Mouse (Mus musculus) ES-Bruce4 (cell line): ENCODE measurements around the gene Tmem97. TPM values are rescaled to one million over a fixed set of nuclear protein-coding genes. Genes with fewer than 3 reads are reported as not detected.

ENCODE experiments used
- H3K27ac ChIP-seq: 2 replicates; pipeline ENCODE4 v1.5.1; 2012; ENCODE audit warnings: low read length, inconsistent platforms; ENCODE audit not compliant: insufficient read depth
- H3K27me3 ChIP-seq: 2 replicates; pipeline ENCODE4 v1.6.1; 2012; ENCODE audit warnings: mild to moderate bottlenecking, low read length, inconsistent platforms; ENCODE audit not compliant: control insufficient read depth, poor library complexity, insufficient read depth, severe bottlenecking
- H3K36me3 ChIP-seq: 2 replicates; pipeline ENCODE4 v1.6.1; 2012; ENCODE audit warnings: inconsistent platforms, mild to moderate bottlenecking, low read length, moderate library complexity; ENCODE audit not compliant: control insufficient read depth, poor library complexity, insufficient read depth, severe bottlenecking
- H3K4me1 ChIP-seq: one replicate; pipeline ENCODE4 v1.8.1; 2011; ENCODE audit warnings: low read length; ENCODE audit not compliant: control insufficient read depth, insufficient read depth
- H3K4me3 ChIP-seq: 2 replicates; pipeline ENCODE4 v1.5.1; 2011; ENCODE audit warnings: low read depth, mild to moderate bottlenecking, low read length
- H3K9ac ChIP-seq: 2 replicates; pipeline ENCODE4 v1.6.1; 2012; ENCODE audit warnings: low read depth, mild to moderate bottlenecking, inconsistent platforms; ENCODE audit not compliant: poor library complexity, severe bottlenecking
- H3K9me3 ChIP-seq: replicated peaks from 2 replicates; pipeline ENCODE4 v1.6.1; 2012; ENCODE audit warnings: mild to moderate bottlenecking, low read length, inconsistent platforms; ENCODE audit not compliant: control insufficient read depth, poor library complexity, insufficient read depth, severe bottlenecking
- CTCF ChIP-seq: IDR thresholded peaks from one replicate; pipeline ENCODE4 v1.8.1; 2011; ENCODE audit warnings: low read depth, low read length
- EP300 ChIP-seq: IDR thresholded peaks from 2 replicates; pipeline ENCODE4 v1.6.1; 2011; ENCODE audit warnings: low read depth, low read length; ENCODE audit not compliant: insufficient read depth
- POLR2A ChIP-seq: IDR thresholded peaks from one replicate; pipeline ENCODE4 v1.8.1; 2011; ENCODE audit warnings: low read length; ENCODE audit not compliant: insufficient read depth
- polyA plus RNA-seq: library from polyadenylated mRNA; stranded (reverse); fragments of >200 nt; gene quantifications from 2 replicates; pipeline ENCODE4 v1.2.4, GENCODE M21; 2011; ENCODE audit warnings: low read depth; ENCODE audit not compliant: missing spikeins, insufficient read depth, insufficient read length

The Tmem97 gene
- polyA plus RNA-seq, 1 experiment, result 90.1 TPM

- TF ChIP-seq POLR2A (no peak), EP300 (no peak), CTCF (peak; percentile 71)
- no peak overlapping the region for H3K4me3 ChIP-seq
- H3K9me3 ChIP-seq, result no peaks in the 10 kb centered on the region
- no peak overlapping the region for H3K9ac ChIP-seq
- H3K27ac ChIP-seq, result no peak overlapping the region
- H3K4me1 ChIP-seq, result no peaks in the 10 kb centered on the region
- no peaks in the 10 kb centered on the region for H3K36me3 ChIP-seq
- H3K27me3 ChIP-seq, result no peaks in the 10 kb centered on the region
These were observed 9.9 kb upstream of the Tmem97 start for GRCm38 (mm10) chr11:78560447-78560846.

- H3K36me3 ChIP-seq, result no peaks in the 10 kb centered on the region
- no peak for TF ChIP-seq EP300
- no peak for TF ChIP-seq POLR2A
- peak; percentile 76 for TF ChIP-seq CTCF
- H3K4me3 ChIP-seq, result no peak overlapping the region
- no peaks in the 10 kb centered on the region for H3K9me3 ChIP-seq
- H3K27ac ChIP-seq, result no peak overlapping the region
- no peaks in the 10 kb centered on the region for H3K27me3 ChIP-seq
- H3K4me1 ChIP-seq, result no peaks in the 10 kb centered on the region
- no peak overlapping the region for H3K9ac ChIP-seq
These were observed 6.7 kb upstream of the Tmem97 start for GRCm38 (mm10) chr11:78557241-78557640.

GRCm38 (mm10) chr11:78556070-78556469, 5.5 kb upstream of the Tmem97 start:
- Histone ChIP-seq H3K9me3 (no peaks in the 10 kb centered on the region), H3K27ac (no peak overlapping the region), H3K4me1 (no peaks in the 10 kb centered on the region), H3K9ac (no peak overlapping the region), H3K4me3 (no peak overlapping the region), H3K27me3 (no peaks in the 10 kb centered on the region), H3K36me3 (no peaks in the 10 kb centered on the region)
- TF ChIP-seq CTCF, result no peak
- TF ChIP-seq POLR2A, result no peak
- TF ChIP-seq EP300, result no peak

- Histone ChIP-seq H3K36me3 (no peaks in the 10 kb centered on the region), H3K9me3 (no peaks in the 10 kb centered on the region), H3K9ac (no peak overlapping the region), H3K27me3 (no peaks in the 10 kb centered on the region), H3K27ac (no peak overlapping the region), H3K4me3 (no peak overlapping the region), H3K4me1 (no peaks in the 10 kb centered on the region)
- TF ChIP-seq POLR2A (no peak), CTCF (no peak), EP300 (no peak)
These were observed 5.0 kb upstream of the Tmem97 start for GRCm38 (mm10) chr11:78555623-78556022.

- Histone ChIP-seq H3K9me3 (no peaks in the 10 kb centered on the region), H3K9ac (peak overlapping the region; percentile 80), H3K4me3 (peak overlapping the region; percentile 64), H3K4me1 (no peaks in the 10 kb centered on the region), H3K36me3 (peaks cover 5% of the 10 kb centered on the region), H3K27ac (peak overlapping the region; percentile 16; the same call in 1 of the 2 replicates), H3K27me3 (no peaks in the 10 kb centered on the region)
- TF ChIP-seq POLR2A (no peak), EP300 (no peak), CTCF (no peak)
These were observed 452 bp upstream of the Tmem97 start for GRCm38 (mm10) chr11:78551059-78551398.

- TF ChIP-seq CTCF (no peak), EP300 (no peak), POLR2A (no peak)
- Histone ChIP-seq H3K27ac (peak overlapping the region; percentile 1), H3K4me3 (peak overlapping the region; percentile 76)
These were observed 1.0 kb downstream of the Tmem97 start for GRCm38 (mm10) chr11:78549491-78549987.

More at GRCm38 (mm10) chr11:78549491-78549987, 1.0 kb downstream of the Tmem97 start:
- Histone ChIP-seq H3K4me1 (no peaks in the 10 kb centered on the region), H3K9me3 (no peaks in the 10 kb centered on the region), H3K27me3 (no peaks in the 10 kb centered on the region), H3K36me3 (peaks cover 7% of the 10 kb centered on the region), H3K9ac (peak overlapping the region; percentile 77)
